Mouse (Mus musculus): ENCODE measurements around the gene Ubtf. TPM values are rescaled to one million over a fixed set of nuclear protein-coding genes. Genes with fewer than 3 reads are reported as not detected.

The Ubtf gene
- polyA plus RNA-seq, 1 experiment from 2014 or later = 87.0 TPM

DNA sequence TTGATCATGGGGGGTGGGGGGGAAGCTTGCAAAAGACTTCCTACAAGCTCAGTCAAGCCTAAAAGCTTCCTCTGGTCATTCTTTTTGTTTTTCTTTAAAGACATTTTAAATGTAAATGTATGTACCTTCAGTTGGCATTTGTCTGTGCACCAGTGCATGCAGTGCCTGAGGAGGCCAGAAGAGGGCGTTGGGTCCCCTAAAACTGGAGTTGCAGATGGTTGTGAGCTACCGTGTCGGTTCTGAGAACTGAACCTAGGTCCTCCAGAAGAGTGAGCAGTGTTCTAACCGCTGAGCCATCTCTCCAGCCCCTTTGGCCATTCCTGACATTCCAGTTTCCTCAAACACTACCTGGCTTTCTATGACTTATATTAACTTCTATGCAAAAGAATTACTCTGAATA lies 20.1 kb upstream of the Ubtf start:
- Histone ChIP-seq H3K4me1 (ENCODE audit: control insufficient read depth, insufficient read depth, low read length) (no peaks in the 10 kb centered on the region), H3K36me3 (ENCODE audit: control insufficient read depth, insufficient read depth, low read length) (no peaks in the 10 kb centered on the region), H3K27ac (replicated peaks; ENCODE audit: low read depth, low read length) (no peak overlapping the region), H3K9ac (ENCODE audit: low read length) (no peak overlapping the region), H3K4me2 (ENCODE audit: low read depth, severe bottlenecking) (no peak overlapping the region), H3K9me3 (ENCODE audit: control insufficient read depth, low read length) (no peaks in the 10 kb centered on the region), H3K27me3 (ENCODE audit: control insufficient read depth, insufficient read depth, low read length) (no peaks in the 10 kb centered on the region), H3K4me3 (ENCODE audit: low read depth, low read length) (no peak overlapping the region)
- WGBS = 62% methylated on average over 4 of the region's 4 CpGs
- ATAC-seq (ENCODE audit: insufficient number of reproducible peaks, low FRiP score, low TSS enrichment, low read depth) = no peak
- peak; percentile 21 for DNase-seq (ENCODE audit: low spot score)

- DNase-seq (ENCODE audit: low spot score) = no peak
- no peak overlapping the region for H3K9ac ChIP-seq (ENCODE audit: low read length)
- ATAC-seq (ENCODE audit: insufficient number of reproducible peaks, low FRiP score, low TSS enrichment, low read depth) = no peak
- no peaks in the 10 kb centered on the region for H3K9me3 ChIP-seq (ENCODE audit: control insufficient read depth, low read length)
- no peaks in the 10 kb centered on the region for H3K36me3 ChIP-seq (ENCODE audit: control insufficient read depth, insufficient read depth, low read length)
- H3K4me3 ChIP-seq (ENCODE audit: low read depth, low read length) = no peak overlapping the region
- WGBS = 87% methylated on average over 11 of the region's 11 CpGs
- H3K4me2 ChIP-seq (ENCODE audit: low read depth, severe bottlenecking) = no peak overlapping the region
- no peaks in the 10 kb centered on the region for H3K27me3 ChIP-seq (ENCODE audit: control insufficient read depth, insufficient read depth, low read length)
- H3K4me1 ChIP-seq (ENCODE audit: control insufficient read depth, insufficient read depth, low read length) = no peaks in the 10 kb centered on the region
- no peak overlapping the region for H3K27ac ChIP-seq (replicated peaks; ENCODE audit: low read depth, low read length)
Measured at GRCm38 (mm10) chr11:102339195-102339594, 19.7 kb upstream of the Ubtf start.

DNA sequence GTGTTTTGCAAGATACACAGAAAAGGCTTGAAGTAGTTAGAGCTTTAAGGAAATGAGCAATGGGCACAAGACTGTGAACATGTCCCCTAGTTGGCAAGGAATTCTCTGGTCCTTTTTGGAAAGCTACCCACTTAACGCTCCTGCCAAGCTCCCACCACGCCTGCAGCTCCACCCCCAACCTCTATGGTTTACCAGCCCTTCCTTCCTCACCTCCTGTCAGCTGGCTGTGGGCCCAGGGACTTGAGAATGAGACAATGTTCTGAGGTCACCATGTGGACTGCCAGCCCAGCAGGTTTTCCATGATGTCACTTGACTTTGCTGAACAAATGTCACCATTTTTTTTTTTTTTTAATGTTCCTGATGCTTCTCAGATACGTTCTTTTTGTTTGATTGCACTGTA lies 19.0 kb upstream of the Ubtf start:
- Histone ChIP-seq H3K4me3 (ENCODE audit: low read depth, low read length) (no peak overlapping the region), H3K27ac (replicated peaks; ENCODE audit: low read depth, low read length) (no peak overlapping the region), H3K4me1 (ENCODE audit: control insufficient read depth, insufficient read depth, low read length) (no peaks in the 10 kb centered on the region), H3K36me3 (ENCODE audit: control insufficient read depth, insufficient read depth, low read length) (no peaks in the 10 kb centered on the region), H3K4me2 (ENCODE audit: low read depth, severe bottlenecking) (no peak overlapping the region), H3K27me3 (ENCODE audit: control insufficient read depth, insufficient read depth, low read length) (no peaks in the 10 kb centered on the region), H3K9ac (ENCODE audit: low read length) (no peak overlapping the region), H3K9me3 (ENCODE audit: control insufficient read depth, low read length) (no peaks in the 10 kb centered on the region)
- ATAC-seq (ENCODE audit: insufficient number of reproducible peaks, low FRiP score, low TSS enrichment, low read depth) (no peak), DNase-seq (ENCODE audit: low spot score) (peak; percentile 20)
- 36% methylated on average over 3 of the region's 3 CpGs for WGBS

- Histone ChIP-seq H3K27ac (replicated peaks; ENCODE audit: low read depth, low read length) (no peak overlapping the region), H3K9ac (ENCODE audit: low read length) (no peak overlapping the region), H3K36me3 (ENCODE audit: control insufficient read depth, insufficient read depth, low read length) (no peaks in the 10 kb centered on the region), H3K4me3 (ENCODE audit: low read depth, low read length) (no peak overlapping the region), H3K9me3 (ENCODE audit: control insufficient read depth, low read length) (no peaks in the 10 kb centered on the region), H3K4me1 (ENCODE audit: control insufficient read depth, insufficient read depth, low read length) (no peaks in the 10 kb centered on the region), H3K4me2 (ENCODE audit: low read depth, severe bottlenecking) (no peak overlapping the region), H3K27me3 (ENCODE audit: control insufficient read depth, insufficient read depth, low read length) (no peaks in the 10 kb centered on the region)
- no peak for ATAC-seq (ENCODE audit: insufficient number of reproducible peaks, low FRiP score, low TSS enrichment, low read depth)
- 13% methylated on average over 1 of the region's 1 CpGs for WGBS
- no peak for DNase-seq (ENCODE audit: low spot score)
Measured at GRCm38 (mm10) chr11:102337921-102338320, 18.4 kb upstream of the Ubtf start.

GRCm38 (mm10) chr11:102336191-102336590 lies 16.6 kb upstream of the Ubtf start:
- no peak overlapping the region for H3K4me2 ChIP-seq (ENCODE audit: low read depth, severe bottlenecking)
- no peak overlapping the region for H3K4me3 ChIP-seq (ENCODE audit: low read depth, low read length)
- no peak for DNase-seq (ENCODE audit: low spot score)
- ATAC-seq (ENCODE audit: insufficient number of reproducible peaks, low FRiP score, low TSS enrichment, low read depth) = no peak
- no peaks in the 10 kb centered on the region for H3K36me3 ChIP-seq (ENCODE audit: control insufficient read depth, insufficient read depth, low read length)
- H3K4me1 ChIP-seq (ENCODE audit: control insufficient read depth, insufficient read depth, low read length) = no peaks in the 10 kb centered on the region
- 83% methylated on average over 1 of the region's 1 CpGs for WGBS
- H3K27ac ChIP-seq (replicated peaks; ENCODE audit: low read depth, low read length) = no peak overlapping the region
- H3K9ac ChIP-seq (ENCODE audit: low read length) = no peak overlapping the region
- no peaks in the 10 kb centered on the region for H3K9me3 ChIP-seq (ENCODE audit: control insufficient read depth, low read length)
- no peaks in the 10 kb centered on the region for H3K27me3 ChIP-seq (ENCODE audit: control insufficient read depth, insufficient read depth, low read length)

DNA sequence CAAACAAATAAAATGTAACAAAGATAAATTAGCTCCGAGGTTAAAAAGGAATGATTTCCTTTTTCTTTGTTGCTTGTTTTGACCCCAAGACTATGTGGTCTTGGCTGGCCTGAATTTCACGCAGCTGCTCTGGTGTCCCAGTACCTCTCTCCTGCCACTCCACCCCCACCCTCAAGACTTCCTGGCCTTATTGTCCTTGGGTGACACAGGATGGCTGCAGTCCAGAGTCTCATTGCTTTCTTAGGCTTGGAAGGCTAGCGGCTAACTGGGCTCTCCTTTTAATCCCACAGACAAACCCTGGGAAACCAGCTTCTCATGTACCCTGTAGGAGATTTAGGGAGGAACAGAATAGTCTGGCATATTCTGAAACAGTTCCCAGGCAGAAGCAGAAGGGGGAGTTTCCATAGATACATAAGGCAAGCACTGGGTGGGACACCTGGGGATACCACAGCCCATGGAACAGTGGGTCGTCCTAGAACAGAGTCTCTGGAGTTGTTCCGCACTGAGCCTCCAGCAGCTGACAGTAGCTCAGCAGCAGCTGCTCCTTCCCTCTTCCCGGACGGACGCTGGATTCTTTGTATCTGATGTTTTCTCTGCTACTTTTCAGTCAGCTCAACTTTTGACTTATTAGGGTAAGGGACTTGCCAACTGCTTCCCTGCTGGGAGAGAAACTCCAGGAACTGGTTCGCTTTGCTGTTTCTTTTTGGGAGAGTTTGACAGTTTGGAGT lies 15.6 kb upstream of the Ubtf start:
- H3K9me3 ChIP-seq (ENCODE audit: control insufficient read depth, low read length) = no peaks in the 10 kb centered on the region
- ATAC-seq (ENCODE audit: insufficient number of reproducible peaks, low FRiP score, low TSS enrichment, low read depth) = no peak

GRCm38 (mm10) chr11:102334010-102334409 lies 14.5 kb upstream of the Ubtf start:
- H3K4me3 ChIP-seq (ENCODE audit: low read depth, low read length) = no peak overlapping the region
- H3K4me2 ChIP-seq (ENCODE audit: low read depth, severe bottlenecking) = no peak overlapping the region
- no peak for ATAC-seq (ENCODE audit: insufficient number of reproducible peaks, low FRiP score, low TSS enrichment, low read depth)
- H3K4me1 ChIP-seq (ENCODE audit: control insufficient read depth, insufficient read depth, low read length) = no peaks in the 10 kb centered on the region
- H3K27me3 ChIP-seq (ENCODE audit: control insufficient read depth, insufficient read depth, low read length) = no peaks in the 10 kb centered on the region
- no peak overlapping the region for H3K9ac ChIP-seq (ENCODE audit: low read length)
- H3K27ac ChIP-seq (replicated peaks; ENCODE audit: low read depth, low read length) = no peak overlapping the region
- DNase-seq (ENCODE audit: low spot score) = no peak
- H3K9me3 ChIP-seq (ENCODE audit: control insufficient read depth, low read length) = no peaks in the 10 kb centered on the region
- WGBS = 84% methylated on average over 4 of the region's 4 CpGs
- no peaks in the 10 kb centered on the region for H3K36me3 ChIP-seq (ENCODE audit: control insufficient read depth, insufficient read depth, low read length)

More for the DNA sequence above, 15.6 kb upstream of the Ubtf start:
- Histone ChIP-seq H3K4me2 (ENCODE audit: low read depth, severe bottlenecking) (no peak overlapping the region), H3K27ac (replicated peaks; ENCODE audit: low read depth, low read length) (no peak overlapping the region), H3K36me3 (ENCODE audit: control insufficient read depth, insufficient read depth, low read length) (no peaks in the 10 kb centered on the region), H3K9ac (ENCODE audit: low read length) (no peak overlapping the region), H3K4me1 (ENCODE audit: control insufficient read depth, insufficient read depth, low read length) (no peaks in the 10 kb centered on the region), H3K27me3 (ENCODE audit: control insufficient read depth, insufficient read depth, low read length) (no peaks in the 10 kb centered on the region), H3K4me3 (ENCODE audit: low read depth, low read length) (no peak overlapping the region)
- WGBS = 46% methylated on average over 9 of the region's 9 CpGs
- DNase-seq (ENCODE audit: low spot score) = peak; percentile 21

DNA sequence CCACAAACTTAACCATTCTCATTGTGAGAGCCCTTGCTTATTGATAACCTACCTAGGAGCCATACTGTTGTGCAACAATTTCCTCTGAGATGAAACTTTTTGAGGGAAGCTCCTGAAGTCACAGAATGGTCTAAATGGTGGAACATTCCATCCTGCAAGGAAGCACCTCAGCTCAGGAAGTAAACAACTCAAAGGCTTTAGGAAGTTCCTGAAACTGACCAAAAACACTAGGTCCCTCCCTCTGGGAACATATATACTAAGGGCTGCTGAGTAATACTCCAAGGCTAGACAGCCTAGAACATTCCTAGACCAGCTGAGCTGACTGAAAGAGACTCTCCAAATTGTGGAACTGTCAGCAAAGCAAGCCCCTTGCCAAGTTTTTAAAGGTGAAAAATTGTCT lies 13.5 kb upstream of the Ubtf start:
- ATAC-seq (ENCODE audit: insufficient number of reproducible peaks, low FRiP score, low TSS enrichment, low read depth) = no peak
- Histone ChIP-seq H3K27me3 (ENCODE audit: control insufficient read depth, insufficient read depth, low read length) (no peaks in the 10 kb centered on the region), H3K9me3 (ENCODE audit: control insufficient read depth, low read length) (no peaks in the 10 kb centered on the region), H3K4me1 (ENCODE audit: control insufficient read depth, insufficient read depth, low read length) (no peaks in the 10 kb centered on the region), H3K4me3 (ENCODE audit: low read depth, low read length) (no peak overlapping the region), H3K27ac (replicated peaks; ENCODE audit: low read depth, low read length) (no peak overlapping the region), H3K4me2 (ENCODE audit: low read depth, severe bottlenecking) (no peak overlapping the region), H3K9ac (ENCODE audit: low read length) (no peak overlapping the region), H3K36me3 (ENCODE audit: control insufficient read depth, insufficient read depth, low read length) (no peaks in the 10 kb centered on the region)
- no peak for DNase-seq (ENCODE audit: low spot score)

DNA sequence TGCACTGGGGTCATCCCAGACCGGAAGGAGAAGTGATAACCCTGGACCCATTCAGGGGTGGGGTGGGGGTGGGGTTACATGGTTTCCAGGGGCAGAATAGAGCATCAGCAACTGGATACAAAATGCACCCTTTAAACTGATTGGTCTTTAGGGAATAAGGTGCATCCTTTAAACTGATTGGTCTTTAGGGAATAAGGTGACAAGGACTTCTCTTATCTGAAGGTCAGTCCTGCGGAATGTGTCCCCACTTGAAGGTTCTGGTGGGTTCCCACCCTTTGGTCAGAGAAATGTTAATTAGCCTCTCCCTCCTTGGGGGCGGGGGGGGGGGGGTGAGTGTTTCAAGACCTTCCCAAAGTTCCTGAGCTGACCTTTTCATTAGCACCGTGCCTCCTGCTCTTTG lies 12.3 kb upstream of the Ubtf start:
- DNase-seq (ENCODE audit: low spot score) (no peak), ATAC-seq (ENCODE audit: insufficient number of reproducible peaks, low FRiP score, low TSS enrichment, low read depth) (no peak)
- Histone ChIP-seq H3K4me1 (ENCODE audit: control insufficient read depth, insufficient read depth, low read length) (no peaks in the 10 kb centered on the region), H3K27ac (replicated peaks; ENCODE audit: low read depth, low read length) (no peak overlapping the region), H3K36me3 (ENCODE audit: control insufficient read depth, insufficient read depth, low read length) (no peaks in the 10 kb centered on the region), H3K27me3 (ENCODE audit: control insufficient read depth, insufficient read depth, low read length) (no peaks in the 10 kb centered on the region), H3K4me3 (ENCODE audit: low read depth, low read length) (no peak overlapping the region), H3K9me3 (ENCODE audit: control insufficient read depth, low read length) (no peaks in the 10 kb centered on the region), H3K9ac (ENCODE audit: low read length) (no peak overlapping the region), H3K4me2 (ENCODE audit: low read depth, severe bottlenecking) (no peak overlapping the region)
- 48% methylated on average over 4 of the region's 4 CpGs for WGBS
